Mouse (Mus musculus): ENCODE measurements around the gene Olfr64. TPM values are rescaled to one million over a fixed set of nuclear protein-coding genes. Genes with fewer than 3 reads are reported as not detected.

The Olfr64 gene
- polyA plus RNA-seq, 1 experiment from 2014 or later: not detected

GRCm38 (mm10) chr7:103853090-103853489, 41.2 kb downstream of the Olfr64 start, which contains the start of gene Hbb-y:
Gene Hbb-y (minus strand): TSS chr7:103853216.
- no peak for ATAC-seq (ENCODE audit: low read depth)
- H3K27ac ChIP-seq (replicated peaks; ENCODE audit: low read depth, low read length): no peak within 1 kb of the TSS
- H3K4me1 ChIP-seq (ENCODE audit: control insufficient read depth, insufficient read depth, low read length): no peaks in the 10 kb centered on the region
- H3K9me3 ChIP-seq (ENCODE audit: control insufficient read depth, low read length): no peaks in the 10 kb centered on the region
- no peaks in the 10 kb centered on the region for H3K27me3 ChIP-seq (replicated peaks; ENCODE audit: control insufficient read depth, insufficient read depth, low read length)
- H3K4me3 ChIP-seq (ENCODE audit: low read depth, low read length): no peak within 1 kb of the TSS
- H3K4me2 ChIP-seq (ENCODE audit: low read depth, low read length): no peak within 1 kb of the TSS
- no peak for DNase-seq (ENCODE audit: low spot score)
- H3K9ac ChIP-seq (ENCODE audit: low read depth, low read length): no peak within 1 kb of the TSS
- 57% methylated on average over 2 of the region's 2 CpGs for WGBS
- no peaks in the 10 kb centered on the region for H3K36me3 ChIP-seq (ENCODE audit: control insufficient read depth, insufficient read depth, low read length)

- ATAC-seq (ENCODE audit: low read depth) (no peak), DNase-seq (ENCODE audit: low spot score) (no peak)
- Histone ChIP-seq H3K9me3 (ENCODE audit: control insufficient read depth, low read length) (no peaks in the 10 kb centered on the region), H3K27me3 (replicated peaks; ENCODE audit: control insufficient read depth, insufficient read depth, low read length) (no peaks in the 10 kb centered on the region), H3K36me3 (ENCODE audit: control insufficient read depth, insufficient read depth, low read length) (no peaks in the 10 kb centered on the region), H3K4me3 (ENCODE audit: low read depth, low read length) (no peak overlapping the region), H3K9ac (ENCODE audit: low read depth, low read length) (no peak overlapping the region), H3K4me1 (ENCODE audit: control insufficient read depth, insufficient read depth, low read length) (no peaks in the 10 kb centered on the region), H3K27ac (replicated peaks; ENCODE audit: low read depth, low read length) (no peak overlapping the region), H3K4me2 (ENCODE audit: low read depth, low read length) (no peak overlapping the region)
- WGBS: 49% methylated on average over 2 of the region's 2 CpGs
Measured at GRCm38 (mm10) chr7:103844525-103845325, 49.6 kb downstream of the Olfr64 start.

GRCm38 (mm10) chr7:103843034-103843433, 51.3 kb downstream of the Olfr64 start, which contains the start of gene Hbb-bh1:
Gene Hbb-bh1 (minus strand): TSS chr7:103843164.
- no peak for DNase-seq (ENCODE audit: low spot score)
- no peak within 1 kb of the TSS for H3K27ac ChIP-seq (replicated peaks; ENCODE audit: low read depth, low read length)
- no peak within 1 kb of the TSS for H3K4me2 ChIP-seq (ENCODE audit: low read depth, low read length)
- ATAC-seq (ENCODE audit: low read depth): no peak
- H3K27me3 ChIP-seq (replicated peaks; ENCODE audit: control insufficient read depth, insufficient read depth, low read length): no peaks in the 10 kb centered on the region
- no peak within 1 kb of the TSS for H3K4me3 ChIP-seq (ENCODE audit: low read depth, low read length)
- no peak within 1 kb of the TSS for H3K9ac ChIP-seq (ENCODE audit: low read depth, low read length)
- no peaks in the 10 kb centered on the region for H3K36me3 ChIP-seq (ENCODE audit: control insufficient read depth, insufficient read depth, low read length)
- 74% methylated on average over 2 of the region's 2 CpGs for WGBS
- no peaks in the 10 kb centered on the region for H3K4me1 ChIP-seq (ENCODE audit: control insufficient read depth, insufficient read depth, low read length)
- no peaks in the 10 kb centered on the region for H3K9me3 ChIP-seq (ENCODE audit: control insufficient read depth, low read length)

GRCm38 (mm10) chr7:103840268-103840667, 54.0 kb downstream of the Olfr64 start, which contains the start of gene Hbb-bh2:
Gene Hbb-bh2 (minus strand): TSS chr7:103840520.
- ATAC-seq (ENCODE audit: low read depth) (no peak), DNase-seq (ENCODE audit: low spot score) (no peak)
- Histone ChIP-seq H3K27ac (replicated peaks; ENCODE audit: low read depth, low read length) (no peak within 1 kb of the TSS), H3K36me3 (ENCODE audit: control insufficient read depth, insufficient read depth, low read length) (no peaks in the 10 kb centered on the region), H3K4me2 (ENCODE audit: low read depth, low read length) (no peak within 1 kb of the TSS), H3K9ac (ENCODE audit: low read depth, low read length) (no peak within 1 kb of the TSS), H3K9me3 (ENCODE audit: control insufficient read depth, low read length) (no peaks in the 10 kb centered on the region), H3K27me3 (replicated peaks; ENCODE audit: control insufficient read depth, insufficient read depth, low read length) (no peaks in the 10 kb centered on the region), H3K4me3 (ENCODE audit: low read depth, low read length) (no peak within 1 kb of the TSS), H3K4me1 (ENCODE audit: control insufficient read depth, insufficient read depth, low read length) (no peaks in the 10 kb centered on the region)
- 73% methylated on average over 3 of the region's 3 CpGs for WGBS

Other genes starting within 250 kb of the Olfr64 start
- gene Olfr623, start 230.8 kb downstream of the Olfr64 start, polyA plus RNA-seq (2014; fragmentation: Nextera tagmentation; extraction: Ambion mirVana): not detected in 2 replicates
- gene Olfr624, start 223.3 kb downstream of the Olfr64 start, polyA plus RNA-seq (2014; fragmentation: Nextera tagmentation; extraction: Ambion mirVana): 0.04 and 0.06 TPM in 2 replicates
- gene Olfr625-ps1, start 211.8 kb downstream of the Olfr64 start, polyA plus RNA-seq (2014; fragmentation: Nextera tagmentation; extraction: Ambion mirVana): not detected in 2 replicates
- gene Olfr243, start 179.8 kb downstream of the Olfr64 start, polyA plus RNA-seq (2014; fragmentation: Nextera tagmentation; extraction: Ambion mirVana): not detected in 2 replicates
- gene Olfr628, start 164.1 kb downstream of the Olfr64 start, polyA plus RNA-seq (2014; fragmentation: Nextera tagmentation; extraction: Ambion mirVana): 0.14 TPM in 1 of 2 replicates, not detected in the other
- gene Olfr629, start 149.5 kb downstream of the Olfr64 start, polyA plus RNA-seq (2014; fragmentation: Nextera tagmentation; extraction: Ambion mirVana): not detected in 2 replicates
- 0.07 TPM in 1 of 2 replicates, not detected in the other for gene Olfr630, start 137.2 kb downstream of the Olfr64 start, polyA plus RNA-seq (2014; fragmentation: Nextera tagmentation; extraction: Ambion mirVana)
- 0.12 and 0.26 TPM in 2 replicates for gene Olfr69, start 122.9 kb downstream of the Olfr64 start, polyA plus RNA-seq (2014; fragmentation: Nextera tagmentation; extraction: Ambion mirVana)
- gene Olfr68, start 114.8 kb downstream of the Olfr64 start, polyA plus RNA-seq (2014; fragmentation: Nextera tagmentation; extraction: Ambion mirVana): not detected in 2 replicates
- gene Olfr67, start 102.7 kb downstream of the Olfr64 start, polyA plus RNA-seq (2014; fragmentation: Nextera tagmentation; extraction: Ambion mirVana): not detected in 2 replicates
- 4,240 and 4,969 TPM in 2 replicates for gene Hbb-bt, start 80.5 kb downstream of the Olfr64 start, polyA plus RNA-seq (2014; fragmentation: Nextera tagmentation; extraction: Ambion mirVana)
- 10,123 and 13,531 TPM in 2 replicates for gene Hbb-bs, start 66.4 kb downstream of the Olfr64 start, polyA plus RNA-seq (2014; fragmentation: Nextera tagmentation; extraction: Ambion mirVana)
- gene Hbb-bh2, start 54.0 kb downstream of the Olfr64 start, polyA plus RNA-seq (2014; fragmentation: Nextera tagmentation; extraction: Ambion mirVana): not detected in 2 replicates
- gene Hbb-bh1, start 51.3 kb downstream of the Olfr64 start, polyA plus RNA-seq (2014; fragmentation: Nextera tagmentation; extraction: Ambion mirVana): 3.6 and 8.0 TPM in 2 replicates
- 391 and 1,497 TPM in 2 replicates for gene Hbb-y, start 41.3 kb downstream of the Olfr64 start, polyA plus RNA-seq (2014; fragmentation: Nextera tagmentation; extraction: Ambion mirVana)
- gene Olfr66, start 8.2 kb downstream of the Olfr64 start, polyA plus RNA-seq (2014; fragmentation: Nextera tagmentation; extraction: Ambion mirVana): not detected in 2 replicates
- gene Olfr65, start 9.0 kb upstream of the Olfr64 start, polyA plus RNA-seq (2014; fragmentation: Nextera tagmentation; extraction: Ambion mirVana): 0.13 and 0.35 TPM in 2 replicates
- not detected in 2 replicates for gene Olfr631, start 34.3 kb upstream of the Olfr64 start, polyA plus RNA-seq (2014; fragmentation: Nextera tagmentation; extraction: Ambion mirVana)
- not detected in 2 replicates for gene Olfr632, start 39.9 kb upstream of the Olfr64 start, polyA plus RNA-seq (2014; fragmentation: Nextera tagmentation; extraction: Ambion mirVana)
- not detected in 2 replicates for gene Olfr633, start 50.0 kb upstream of the Olfr64 start, polyA plus RNA-seq (2014; fragmentation: Nextera tagmentation; extraction: Ambion mirVana)
- gene Olfr635, start 76.7 kb upstream of the Olfr64 start, polyA plus RNA-seq (2014; fragmentation: Nextera tagmentation; extraction: Ambion mirVana): not detected in 2 replicates
- not detected in 2 replicates for gene Olfr638, start 104.3 kb upstream of the Olfr64 start, polyA plus RNA-seq (2014; fragmentation: Nextera tagmentation; extraction: Ambion mirVana)
- gene Olfr639, start 122.8 kb upstream of the Olfr64 start, polyA plus RNA-seq (2014; fragmentation: Nextera tagmentation; extraction: Ambion mirVana): not detected in 2 replicates
- gene Olfr640, start 131.1 kb upstream of the Olfr64 start, polyA plus RNA-seq (2014; fragmentation: Nextera tagmentation; extraction: Ambion mirVana): 0.13 and 0.14 TPM in 2 replicates
- gene Olfr641, start 141.0 kb upstream of the Olfr64 start, polyA plus RNA-seq (2014; fragmentation: Nextera tagmentation; extraction: Ambion mirVana): 0.10 TPM in 1 of 2 replicates, not detected in the other
- not detected in 2 replicates for gene Olfr642, start 158.2 kb upstream of the Olfr64 start, polyA plus RNA-seq (2014; fragmentation: Nextera tagmentation; extraction: Ambion mirVana)
- gene 4930516K23Rik, start 167.0 kb upstream of the Olfr64 start, polyA plus RNA-seq (2014; fragmentation: Nextera tagmentation; extraction: Ambion mirVana): not detected in 2 replicates
- 0.21 and 0.38 TPM in 2 replicates for gene Olfr644, start 177.4 kb upstream of the Olfr64 start, polyA plus RNA-seq (2014; fragmentation: Nextera tagmentation; extraction: Ambion mirVana)
- gene Olfr645, start 191.0 kb upstream of the Olfr64 start, polyA plus RNA-seq (2014; fragmentation: Nextera tagmentation; extraction: Ambion mirVana): not detected in 2 replicates
- not detected in 2 replicates for gene Olfr646, start 210.4 kb upstream of the Olfr64 start, polyA plus RNA-seq (2014; fragmentation: Nextera tagmentation; extraction: Ambion mirVana)
- not detected in 2 replicates for gene Ubqln5, start 235.3 kb upstream of the Olfr64 start, polyA plus RNA-seq (2014; fragmentation: Nextera tagmentation; extraction: Ambion mirVana)
- gene Olfr643, start 242.9 kb upstream of the Olfr64 start, polyA plus RNA-seq (2014; fragmentation: Nextera tagmentation; extraction: Ambion mirVana): not detected in 2 replicates
- gene Ubqln3, start 248.8 kb upstream of the Olfr64 start, polyA plus RNA-seq (2014; fragmentation: Nextera tagmentation; extraction: Ambion mirVana): 0.21 and 0.25 TPM in 2 replicates